Mouse (Mus musculus) spleen, adult 12 weeks (tissue): ENCODE measurements around the gene Prr15l.

Experiments
- DNase-seq: peaks from one replicate; pipeline ENCODE4 v3.0.0; 2022; ENCODE audit warnings: low spot score

Gene Prr15l

DNA sequence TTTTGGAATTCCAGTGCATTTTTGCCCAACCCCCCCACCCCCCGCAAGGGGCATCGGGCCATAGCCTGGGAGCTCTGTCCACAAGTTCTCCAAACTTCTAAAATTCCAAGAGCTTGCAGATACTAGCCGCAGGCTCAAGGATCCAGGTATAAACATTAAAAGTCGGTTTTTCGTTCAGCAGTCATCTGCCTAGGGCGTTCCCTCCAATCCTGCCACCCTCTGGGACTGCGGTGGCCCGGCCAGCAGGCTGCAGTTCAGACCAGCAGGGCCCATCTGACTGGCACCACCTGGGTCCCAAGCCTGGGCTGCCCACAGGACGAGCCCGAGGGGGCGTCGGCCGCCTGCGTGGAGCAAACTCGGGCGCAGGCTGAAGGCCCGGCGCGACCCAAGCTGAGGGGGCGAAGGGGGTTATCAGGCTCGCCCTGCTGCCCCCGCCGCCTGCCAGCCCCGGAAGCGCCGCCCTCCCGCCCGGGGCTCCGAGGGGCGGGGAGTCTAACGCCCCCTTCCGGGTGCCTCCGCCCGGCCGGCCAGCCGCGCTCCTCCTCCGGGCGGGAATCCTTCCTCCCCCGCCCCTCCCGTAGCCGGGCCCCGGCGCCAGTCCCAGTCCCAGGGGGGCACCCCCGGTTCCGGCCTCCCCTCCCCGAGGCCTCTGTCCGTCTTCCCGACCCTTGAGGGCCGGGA, 49.1 kb downstream of the Prr15l start:
- peak; percentile 85 for DNase-seq

DNA sequence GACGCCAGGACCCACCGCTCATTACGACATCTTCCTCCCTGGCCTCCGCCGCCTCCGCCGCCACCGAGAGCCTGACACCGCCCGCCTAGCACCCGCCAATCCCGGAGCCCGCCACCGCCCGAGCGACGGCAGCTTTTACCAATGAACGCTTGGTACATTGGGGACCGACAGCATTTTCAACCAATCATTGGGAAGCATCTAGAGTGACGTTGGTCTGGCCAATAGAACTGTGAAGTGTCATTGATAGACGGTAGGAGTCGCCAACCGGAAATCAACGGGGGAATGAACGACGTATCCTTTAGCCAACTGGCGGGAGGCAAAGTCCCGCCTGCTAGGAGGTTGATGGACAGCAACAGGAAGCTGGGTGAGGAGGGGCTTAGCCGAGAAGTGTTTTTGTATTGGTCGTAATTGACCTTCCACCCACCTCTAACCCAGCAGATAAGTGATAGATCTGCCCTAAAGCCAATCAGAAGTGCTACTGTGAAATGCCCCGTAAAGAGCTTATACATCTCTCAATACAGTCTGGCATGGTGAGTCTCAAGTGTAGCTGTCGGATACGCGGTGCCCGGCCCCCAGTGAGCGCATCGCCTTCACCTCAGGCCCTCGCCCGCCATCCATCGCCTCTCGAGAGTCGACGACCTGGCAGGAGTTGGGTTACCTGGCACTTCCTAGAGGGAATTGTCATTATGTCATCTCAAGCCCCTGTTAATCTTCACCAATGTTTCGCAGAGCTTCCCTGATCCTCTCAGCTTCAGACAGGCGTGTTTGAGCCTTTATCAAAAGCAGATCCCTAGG, 49.9 kb downstream of the Prr15l start:
- peak; percentile 97 for DNase-seq

- no peak for DNase-seq
These were observed 50.7 kb downstream of the Prr15l start for GRCm38 (mm10) chr11:96978401-96979246.

DNA sequence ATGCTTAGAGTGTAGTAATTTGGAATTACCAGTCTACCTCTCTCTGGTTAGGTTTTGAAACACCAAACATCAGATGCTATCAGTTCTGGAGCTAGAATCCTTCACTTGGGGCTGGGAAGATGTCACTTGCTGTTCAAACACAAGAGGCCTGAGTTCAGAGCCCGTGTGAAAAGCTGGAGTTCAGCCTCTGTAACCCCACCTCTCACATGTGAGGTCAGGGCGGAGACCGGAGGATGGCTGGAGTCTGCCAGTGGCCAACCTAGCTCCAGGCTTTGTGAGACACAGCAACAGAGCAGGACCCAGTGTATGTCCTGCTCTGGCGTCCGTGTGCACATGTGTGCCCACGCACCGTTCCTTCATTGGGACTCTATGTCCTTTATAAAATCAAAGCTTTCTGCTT, 51.4 kb downstream of the Prr15l start:
- no peak for DNase-seq

- no peak for DNase-seq
These were observed 52.1 kb downstream of the Prr15l start for GRCm38 (mm10) chr11:96980021-96980420.

DNA sequence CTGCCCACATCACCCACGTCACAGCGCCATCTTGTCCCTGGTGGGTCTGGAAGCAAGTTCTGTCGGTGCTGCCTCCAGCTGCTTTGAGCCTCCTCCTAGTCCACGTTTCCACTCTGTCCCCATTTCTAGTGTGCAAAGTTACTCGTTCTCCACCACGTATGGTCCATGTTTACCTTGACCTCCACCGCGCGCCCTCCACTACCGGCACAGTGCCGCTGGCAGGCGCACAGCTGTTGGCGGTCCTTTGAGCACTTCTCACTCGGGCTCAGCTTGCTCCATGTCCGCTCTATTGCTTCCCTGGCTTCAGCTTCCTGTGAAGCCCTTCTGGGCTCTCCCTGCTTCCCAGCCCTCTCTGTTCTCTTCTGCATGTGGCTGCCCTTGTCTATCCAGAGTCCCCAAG, 53.6 kb downstream of the Prr15l start:
- DNase-seq = no peak

DNA sequence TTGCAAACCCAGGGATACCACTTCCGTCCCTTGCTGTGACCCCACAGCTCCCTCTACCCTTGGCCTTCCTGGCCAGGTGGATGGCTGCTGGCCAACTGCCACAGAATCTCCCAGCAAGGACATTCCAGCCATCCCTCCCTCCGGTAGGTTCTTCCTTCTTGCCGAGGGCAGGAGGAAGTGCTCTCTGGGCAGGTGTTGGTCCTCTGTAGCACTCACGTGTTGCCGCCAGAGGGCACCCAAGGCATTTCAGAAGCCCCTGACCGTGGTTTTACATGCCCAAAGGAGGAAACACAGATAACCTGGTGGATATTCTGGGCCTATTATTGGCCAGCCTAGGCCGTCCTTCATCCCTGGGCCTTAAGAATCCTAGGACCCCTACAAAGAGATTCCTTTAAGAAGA, 54.5 kb downstream of the Prr15l start:
- peak; percentile 62 for DNase-seq

DNA sequence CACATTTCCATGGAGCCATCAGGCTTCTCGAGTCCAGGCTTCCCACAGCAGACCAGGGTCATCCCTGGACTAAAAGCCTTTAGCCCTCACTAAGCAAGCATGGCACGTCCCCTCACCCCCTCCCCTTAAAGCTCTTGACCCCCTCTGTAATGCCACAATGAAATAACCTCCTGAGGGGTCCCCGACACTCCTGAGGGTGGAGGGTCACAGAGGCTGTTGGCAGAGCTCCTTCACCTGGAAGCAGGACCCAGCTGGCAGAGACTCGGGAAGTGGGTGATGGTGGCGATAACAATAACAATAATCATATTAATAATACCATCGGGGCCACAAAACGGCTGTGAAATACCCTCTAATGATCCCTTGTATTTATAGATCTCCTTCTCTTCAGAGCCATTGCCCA, 55.0 kb downstream of the Prr15l start, which contains the start of gene Sp2:
Sp2 (minus strand) TSS at position 101 of the 400 bp plus-strand sequence.
- no peak for DNase-seq

- no peak for DNase-seq
These were observed 57.0 kb downstream of the Prr15l start for GRCm38 (mm10) chr11:96984903-96985302.

DNA sequence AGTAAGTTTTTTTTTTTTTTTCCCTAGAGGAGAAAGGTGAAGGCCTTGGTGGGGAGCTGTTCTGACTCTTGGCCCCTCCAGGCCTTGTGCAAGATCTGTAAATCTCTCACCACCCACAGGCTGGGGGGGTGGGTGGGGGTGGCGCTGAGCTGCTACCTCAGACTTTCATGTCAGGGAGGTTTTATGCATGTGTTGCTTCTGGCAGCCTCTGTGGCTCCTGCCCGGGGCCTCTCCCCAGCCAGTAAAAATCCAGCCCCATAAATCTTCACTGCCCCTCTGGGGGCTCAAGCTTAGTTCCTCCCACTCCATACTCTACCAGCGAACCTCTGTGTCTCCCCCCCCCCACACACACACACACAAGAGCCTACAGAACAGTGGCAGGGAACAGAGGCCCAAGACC, 58.6 kb downstream of the Prr15l start:
- no peak for DNase-seq
